Mouse (Mus musculus): Measurements from ENCODE around the gene Bex3.
"Not testable (repeated sequence)": the region's sequence is repeated elsewhere in the genome, so short reads cannot be mapped to it uniquely, and the experiment has no call there.

Gene Bex3

DNA sequence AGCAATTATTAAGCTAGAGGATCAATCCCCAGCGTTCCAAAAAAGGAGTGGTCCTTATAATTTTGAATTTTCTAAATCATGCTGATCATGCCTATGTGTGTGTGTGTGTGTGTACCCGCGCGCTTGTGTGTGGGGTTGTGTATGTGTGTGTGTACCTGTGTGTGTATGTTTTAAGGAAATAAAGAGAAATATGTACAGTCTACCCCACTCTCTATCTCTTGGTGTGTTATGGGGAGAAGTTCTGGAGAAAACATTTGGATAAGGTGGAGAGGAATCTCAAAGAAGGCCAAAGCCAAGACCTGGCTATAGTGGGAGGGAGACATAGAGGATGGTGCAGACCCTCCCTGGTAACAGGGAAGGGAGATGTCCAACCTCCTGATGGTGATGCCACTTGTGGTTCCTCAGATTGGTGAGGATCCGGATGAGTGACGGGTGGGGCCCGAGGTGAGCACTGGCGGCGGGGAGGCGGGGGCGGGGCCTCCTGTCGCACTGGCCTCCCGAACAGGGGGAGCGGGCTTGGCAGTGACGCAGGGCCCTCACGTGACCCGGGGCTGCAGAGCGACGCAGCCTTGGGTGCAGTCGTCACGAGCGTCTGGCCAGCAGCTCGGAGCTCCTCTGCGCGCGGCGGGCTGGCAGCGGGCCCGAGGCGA, at the start of gene Bex3:
Bex3 (plus strand) TSS at position 511 of the 650 bp plus-strand sequence.
- peak; percentile 61 for DNase-seq (ENCODE audit: low spot score)

DNA sequence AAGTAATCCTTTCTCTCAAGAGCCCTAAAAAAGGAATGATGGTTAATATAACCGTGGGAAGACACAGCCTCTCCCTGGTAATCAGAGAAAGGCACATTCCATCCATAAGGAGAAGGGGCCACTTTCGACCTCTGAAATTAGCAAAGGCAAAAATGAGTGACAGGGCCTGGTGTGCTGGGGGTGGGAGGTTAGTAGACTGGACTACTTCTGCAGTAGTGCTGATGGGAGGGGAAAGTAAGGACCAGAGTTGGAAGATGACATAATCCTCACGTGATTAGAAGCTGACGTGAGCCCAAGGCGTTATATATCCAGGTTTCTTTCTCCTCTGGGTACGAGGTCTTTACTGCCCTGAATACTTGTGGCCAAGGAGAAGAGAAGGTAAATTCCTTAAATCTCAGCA, 46.3 kb upstream of the Bex3 start:
- no peak for DNase-seq (ENCODE audit: low spot score)

- no peak for DNase-seq (ENCODE audit: low spot score)
Measured at GRCm38 (mm10) chrX:136227768-136228167, 42.3 kb upstream of the Bex3 start.

DNA sequence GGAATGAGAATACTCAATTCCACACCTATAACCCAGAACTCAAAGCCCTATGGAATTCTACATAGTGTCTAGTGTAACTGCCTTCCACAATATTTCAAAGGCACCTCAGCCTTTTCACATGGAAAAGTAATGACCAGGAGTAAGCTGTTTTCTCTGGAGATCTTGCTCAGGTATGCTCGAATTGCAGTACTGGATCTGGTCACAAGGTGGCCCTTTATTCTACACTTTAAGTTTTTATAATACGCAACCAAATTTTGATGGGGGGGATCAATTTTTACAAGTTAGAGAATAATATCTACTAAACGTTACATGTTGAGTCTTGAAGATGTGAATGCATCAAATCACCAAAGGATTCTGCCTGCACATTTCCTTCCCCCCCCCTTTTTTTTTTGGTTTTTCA, 31.9 kb upstream of the Bex3 start:
- no peak for DNase-seq (ENCODE audit: low spot score)

DNA sequence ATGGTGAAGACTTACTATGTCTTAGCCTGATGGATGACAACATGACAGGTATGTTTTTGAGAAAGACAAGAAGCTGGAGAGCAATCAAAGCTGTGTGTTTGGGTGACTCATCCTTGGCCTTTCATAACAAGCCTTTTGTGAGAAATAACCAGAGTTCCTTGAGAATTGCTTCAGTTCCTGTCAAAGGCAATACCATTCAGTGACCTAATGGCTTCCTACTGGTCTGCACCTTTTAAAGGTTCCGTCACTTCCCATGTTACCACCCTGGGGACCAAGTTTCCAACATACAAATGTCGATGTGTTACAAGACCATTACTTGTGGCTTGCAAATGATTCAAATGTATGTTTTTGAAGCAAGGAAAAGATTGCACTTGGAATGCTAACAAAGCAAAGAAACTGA, 26.9 kb upstream of the Bex3 start:
- DNase-seq (ENCODE audit: low spot score) = no peak

DNA sequence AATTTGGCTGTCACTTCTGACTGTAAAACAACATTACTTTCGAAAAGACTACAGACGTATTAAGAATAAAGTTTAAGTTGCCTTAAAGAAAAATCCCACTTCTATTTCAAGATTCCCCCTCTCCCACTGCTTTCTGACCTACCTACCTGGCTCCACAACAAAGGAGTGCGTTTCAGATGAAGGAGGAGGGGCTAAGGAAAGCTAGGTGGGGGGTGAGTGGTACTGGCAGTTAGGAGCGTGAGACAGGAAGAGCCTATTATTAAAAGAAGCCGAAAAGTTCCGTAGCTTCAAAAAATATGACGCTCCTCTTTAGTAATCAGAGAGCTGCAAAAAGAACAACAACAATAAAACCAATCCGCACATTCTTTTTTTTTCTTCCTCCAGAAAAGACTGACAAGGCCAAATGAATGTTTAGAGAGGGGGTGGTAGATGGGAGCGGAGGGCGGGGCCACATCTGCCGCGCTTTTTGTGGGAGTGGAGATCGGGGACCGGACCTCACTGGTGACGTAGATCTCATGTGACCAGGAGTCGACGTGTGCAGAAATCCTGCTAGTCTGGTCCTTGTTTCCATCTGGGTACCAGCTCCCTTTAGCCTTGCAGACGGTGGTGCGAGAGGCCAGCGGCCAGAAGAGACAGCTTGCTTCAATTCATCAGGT, 25.4 kb upstream of the Bex3 start, which contains the start of gene Tceal9:
Tceal9 (plus strand) TSS at position 506 of the 656 bp plus-strand sequence.
- DNase-seq (ENCODE audit: low spot score) = peak; percentile 78

- DNase-seq (ENCODE audit: low spot score) = peak; percentile 45
Measured at GRCm38 (mm10) chrX:136245521-136246071, 24.5 kb upstream of the Bex3 start.

DNA sequence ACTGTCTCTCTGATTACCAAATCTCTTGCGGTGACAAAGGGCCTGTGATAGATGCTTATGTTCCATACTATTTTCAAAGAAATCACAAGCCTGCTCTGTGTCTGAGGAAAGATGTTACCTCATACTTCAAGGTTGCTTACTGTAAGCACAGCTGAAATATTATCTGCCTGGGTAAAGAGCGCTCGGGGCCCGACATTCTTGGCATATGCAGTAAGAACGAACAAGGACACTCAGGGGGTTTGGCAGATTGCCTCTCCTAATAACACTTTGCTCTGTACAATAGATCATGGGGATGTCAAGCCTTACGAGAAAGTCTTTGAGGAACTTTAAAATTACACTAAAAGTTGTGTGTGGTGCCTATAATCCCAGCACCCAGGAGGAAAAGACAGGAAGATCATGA, 21.2 kb upstream of the Bex3 start:
- peak; percentile 32 for DNase-seq (ENCODE audit: low spot score)

- DNase-seq (ENCODE audit: low spot score) = no peak
Measured at GRCm38 (mm10) chrX:136249671-136250070, 20.4 kb upstream of the Bex3 start.

DNA sequence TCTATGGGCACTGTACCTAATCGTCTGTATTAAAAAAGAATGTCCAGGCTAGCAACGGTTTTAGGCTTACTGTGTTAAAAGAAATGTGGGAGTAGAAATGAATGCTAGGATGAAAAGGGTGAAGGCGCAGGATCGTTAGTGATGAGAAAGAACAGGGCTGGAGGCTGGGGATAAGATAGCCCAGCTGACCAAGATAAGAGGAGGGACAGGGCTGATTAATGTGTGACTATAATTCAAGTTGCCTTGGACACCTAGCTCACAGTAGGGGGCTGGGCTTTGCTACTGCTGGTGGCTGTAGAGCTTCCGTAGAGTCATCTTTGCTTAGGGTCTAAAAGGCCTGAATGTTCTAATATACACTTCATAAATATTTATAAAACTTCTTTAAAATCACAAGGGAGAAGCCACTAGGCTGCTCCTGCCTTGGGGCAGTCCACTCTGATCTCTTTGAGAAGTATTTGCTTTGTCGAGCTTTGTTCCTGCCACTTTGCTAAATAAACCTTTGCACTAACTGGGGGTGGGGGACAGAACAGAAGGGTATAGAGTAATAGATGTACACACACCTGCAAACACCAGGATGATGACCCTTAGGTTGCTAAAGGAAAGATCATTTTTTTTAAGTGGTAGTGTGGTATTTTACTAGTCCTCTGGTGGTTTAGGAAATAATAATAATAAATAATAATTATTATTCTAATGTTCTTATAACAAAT, 17.9 kb upstream of the Bex3 start:
- DNase-seq (ENCODE audit: low spot score) = no peak

- no peak for DNase-seq (ENCODE audit: low spot score)
Measured at GRCm38 (mm10) chrX:136267720-136268119, 2.3 kb upstream of the Bex3 start.

- DNase-seq (ENCODE audit: low spot score) = no peak
Measured at GRCm38 (mm10) chrX:136268173-136268572, 1.9 kb upstream of the Bex3 start.

GRCm38 (mm10) chrX:136270393-136271111, 499 bp downstream of the Bex3 start:
- DNase-seq (ENCODE audit: low spot score) = not testable (repeated sequence)

- no peak for DNase-seq (ENCODE audit: low spot score)
Measured at GRCm38 (mm10) chrX:136274542-136274941, 4.5 kb downstream of the Bex3 start.

GRCm38 (mm10) chrX:136275386-136275785, 5.3 kb downstream of the Bex3 start:
- no peak for DNase-seq (ENCODE audit: low spot score)

DNA sequence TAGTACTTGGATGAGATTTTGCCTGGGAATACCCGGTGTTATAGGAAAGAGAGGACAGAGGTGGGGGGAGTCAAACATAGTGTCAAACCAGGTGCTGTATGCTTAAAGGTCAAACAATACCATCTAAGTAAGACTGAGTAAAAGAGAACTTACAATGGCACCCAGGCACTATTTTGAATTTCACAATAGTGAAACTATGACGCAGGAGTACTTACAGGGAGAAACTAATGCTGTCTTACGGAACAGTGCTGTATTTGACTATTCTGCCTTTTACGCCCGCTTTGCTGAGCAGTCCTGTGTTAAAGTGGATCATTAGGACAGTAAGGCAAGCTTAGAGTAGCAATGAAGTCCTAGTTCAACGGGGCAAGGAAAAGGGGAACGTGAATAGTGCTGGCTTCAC, 7.5 kb downstream of the Bex3 start:
- DNase-seq (ENCODE audit: low spot score) = no peak

DNA sequence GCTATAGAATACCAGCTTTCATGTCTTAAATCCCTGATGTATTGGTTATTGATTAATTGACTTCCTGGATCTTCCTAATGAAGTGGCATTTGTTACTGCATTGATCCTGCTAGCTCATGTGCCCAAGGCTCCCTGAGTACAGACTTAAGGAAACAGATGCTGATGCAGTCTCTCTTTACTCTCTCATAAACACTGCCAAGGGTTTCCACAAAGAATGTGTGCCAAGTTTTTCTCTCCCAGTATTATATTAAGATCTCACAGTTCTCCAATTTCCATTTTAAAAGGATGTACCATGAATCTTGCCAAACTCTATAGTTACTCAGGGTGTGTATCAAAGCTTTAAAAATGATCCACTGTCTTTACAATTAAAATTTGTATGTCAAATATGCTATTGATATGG, 8.3 kb downstream of the Bex3 start:
- no peak for DNase-seq (ENCODE audit: low spot score)

GRCm38 (mm10) chrX:136279410-136279809, 9.4 kb downstream of the Bex3 start:
- DNase-seq (ENCODE audit: low spot score) = no peak

GRCm38 (mm10) chrX:136290817-136291281, 20.8 kb downstream of the Bex3 start:
- DNase-seq (ENCODE audit: low spot score) = no peak

DNA sequence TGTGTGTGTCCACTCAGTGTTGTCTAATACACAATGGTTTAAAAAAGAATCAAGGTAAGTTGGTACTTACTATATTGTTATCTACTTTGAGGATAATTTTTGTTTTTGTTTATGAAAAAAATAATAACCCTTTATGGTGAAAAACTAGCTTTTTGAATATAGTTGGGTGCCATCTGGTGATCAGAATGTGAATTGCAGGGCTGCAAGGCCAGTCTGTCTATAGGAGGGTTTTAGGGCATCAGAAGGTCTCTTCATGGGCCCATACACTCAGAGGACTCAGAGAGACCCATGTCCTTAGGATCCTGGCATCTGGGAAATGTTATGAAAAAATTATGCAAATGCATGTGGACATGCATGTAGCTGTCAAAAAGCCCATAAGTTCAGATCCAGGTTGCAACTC, 34.2 kb downstream of the Bex3 start:
- peak; percentile 12 for DNase-seq (ENCODE audit: low spot score)

GRCm38 (mm10) chrX:136306196-136306595, 36.1 kb downstream of the Bex3 start:
- no peak for DNase-seq (ENCODE audit: low spot score)

GRCm38 (mm10) chrX:136313303-136313702, 43.2 kb downstream of the Bex3 start:
- DNase-seq (ENCODE audit: low spot score) = no peak
